Mouse (Mus musculus): ENCODE results near the gene Zfp672.

GRCm38 (mm10) chr11:58308661-58309060, 21.5 kb downstream of the Zfp672 start:
- TF ChIP-seq CTCF (conservative IDR thresholded peaks at IDR 0.05; ENCODE audit: insufficient read depth, insufficient read length, low read depth, low read length) = no peak
- TF ChIP-seq POLR2A (IDR thresholded peaks at IDR 0.05; ENCODE audit: low read depth, low read length) = no peak
